Mouse (Mus musculus): ENCODE results near the gene Dlg4.

DNA sequence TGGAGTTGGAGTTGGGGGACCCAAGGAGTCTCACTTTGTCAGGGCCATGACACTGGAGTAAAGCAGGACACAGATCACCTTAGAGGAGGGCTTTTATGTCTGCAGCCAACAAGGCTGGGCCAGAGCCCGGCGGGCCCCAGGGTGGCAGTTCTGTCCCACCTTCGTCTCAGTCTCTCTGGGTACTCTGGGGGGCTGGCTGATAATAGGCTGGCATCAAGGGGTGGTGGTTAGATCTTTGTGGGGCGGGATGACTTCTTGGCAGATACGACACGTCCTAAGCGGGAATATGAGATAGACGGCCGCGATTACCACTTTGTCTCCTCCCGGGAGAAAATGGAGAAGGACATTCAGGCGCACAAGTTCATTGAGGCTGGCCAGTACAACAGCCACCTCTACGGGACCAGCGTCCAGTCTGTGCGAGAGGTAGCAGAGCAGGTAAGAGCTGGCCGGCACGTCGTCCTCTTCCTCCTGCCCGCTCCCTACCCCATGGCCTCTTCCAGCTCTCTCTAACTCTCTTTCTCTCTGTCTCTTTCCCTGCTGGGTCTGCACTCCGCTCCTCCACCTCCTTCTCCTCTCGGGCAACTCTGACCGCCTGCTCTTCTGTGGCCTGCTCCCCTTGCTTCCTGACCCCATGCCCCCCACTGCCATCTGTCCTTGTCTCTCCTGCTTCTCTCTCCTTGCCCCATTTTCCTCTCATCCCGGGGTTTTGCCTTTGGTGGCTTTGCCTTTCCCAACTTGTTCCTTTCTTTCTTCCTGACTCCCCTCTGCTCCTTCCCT, 25.8 kb downstream of the Dlg4 start:
- TF ChIP-seq POLR2A (IDR thresholded peaks at IDR 0.05; ENCODE audit: low read depth, low read length): no peak
- TF ChIP-seq CTCF (IDR thresholded peaks at IDR 0.05; ENCODE audit: extremely low read depth, insufficient read depth, insufficient read length, insufficient replicate concordance): no peak

All from spleen, adult 2 months (tissue).